Mouse (Mus musculus) layer of hippocampus, adult 18-20 months (tissue): ENCODE results near the gene Cox7b. TPM values are rescaled to one million over a fixed set of nuclear protein-coding genes. Genes with fewer than 3 reads are reported as not detected.
A peak's percentile ranks its signal among the peaks of the same experiment; 100 is the strongest.
"Not testable (repeated sequence)": the region's sequence is repeated elsewhere in the genome, so short reads cannot be mapped to it uniquely, and the experiment has no call there.

Experiments
- DNase-seq, 2 experiments: peaks; one replicate each; pipeline ENCODE4 v3.0.0; 2022; ENCODE audit warnings: low spot score in 2 of 2
- long read RNA-seq: library from polyadenylated mRNA; stranded (forward); transcript quantifications from one replicate; pipeline ENCODE4 v2.0.0, GENCODE M21; 2021
- total RNA-seq, 2 experiments: library from RNA; stranded (reverse); gene quantifications; 2 replicates each; pipeline ENCODE4 v1.2.3; 2021

The Cox7b gene
- total RNA-seq, result 100 to 1,000 TPM; 283 to 286 TPM
- long read RNA-seq, transcript Cox7b-201 (3 exons, 1,001 nt), result major isoform, 148 of 154 reads
- long read RNA-seq, partial matches to known transcripts, result 4 of 154 reads
- long read RNA-seq, other reads (novel, unspliced or antisense), result 1 of 154 reads

DNA sequence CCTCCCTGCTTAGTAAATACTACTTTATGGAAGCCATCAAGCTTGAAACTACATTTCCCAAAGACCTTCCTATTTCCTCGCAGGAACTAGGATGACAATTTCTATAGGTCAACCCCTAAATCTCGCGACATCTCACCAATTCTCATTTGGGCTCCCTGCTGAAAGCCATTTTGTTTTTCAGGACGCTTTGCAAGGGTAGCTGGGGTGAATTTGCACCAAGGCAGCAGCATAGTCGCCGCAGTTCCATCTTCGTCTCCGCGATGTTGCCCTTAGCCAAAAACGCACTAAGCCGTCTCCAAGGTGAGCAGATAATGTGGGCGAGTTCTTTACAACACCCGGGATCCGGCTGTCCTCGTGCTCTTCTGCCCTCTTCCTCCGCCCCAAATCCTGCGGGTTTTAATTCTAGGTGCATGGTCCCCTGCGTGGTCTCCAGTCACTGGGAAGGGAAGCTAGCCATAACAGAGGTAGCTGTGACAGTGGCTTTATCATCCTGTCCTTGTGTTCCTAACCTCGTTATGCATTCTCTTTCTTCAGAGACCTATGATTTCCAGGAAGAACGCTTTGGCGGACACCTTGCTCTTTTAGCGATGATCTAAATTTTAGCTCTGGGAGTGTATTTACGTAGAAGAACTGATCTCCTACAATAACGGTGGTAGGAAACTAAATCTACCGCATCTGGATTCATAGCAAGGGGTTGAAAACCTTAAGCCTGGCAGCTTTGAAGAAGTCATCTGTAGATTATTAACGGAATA is at the start of gene Cox7b:
Cox7b (plus strand) TSS at position 130 of the 752 bp plus-strand sequence.
- peak; percentile 66 to 84 for DNase-seq

DNA sequence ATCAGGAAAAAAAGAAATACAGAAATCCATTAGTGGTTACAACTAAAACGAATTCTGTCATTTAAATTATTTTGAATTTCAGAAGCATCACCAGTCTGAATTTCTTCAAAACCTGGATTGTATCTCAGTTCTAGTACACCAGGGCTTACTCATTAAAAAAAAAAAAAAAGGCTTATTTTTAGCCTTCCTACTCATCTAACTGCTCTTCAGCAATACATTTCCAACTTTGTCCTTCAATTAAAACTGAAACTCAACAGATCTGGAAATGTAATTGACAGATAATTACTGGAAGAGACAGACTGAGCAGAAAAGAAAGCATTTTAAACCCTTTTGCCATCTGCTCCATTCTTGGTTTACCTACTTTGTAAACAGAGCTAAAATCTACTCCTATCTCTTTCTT is 13.9 kb upstream of the Cox7b start:
- DNase-seq, result no peak

DNA sequence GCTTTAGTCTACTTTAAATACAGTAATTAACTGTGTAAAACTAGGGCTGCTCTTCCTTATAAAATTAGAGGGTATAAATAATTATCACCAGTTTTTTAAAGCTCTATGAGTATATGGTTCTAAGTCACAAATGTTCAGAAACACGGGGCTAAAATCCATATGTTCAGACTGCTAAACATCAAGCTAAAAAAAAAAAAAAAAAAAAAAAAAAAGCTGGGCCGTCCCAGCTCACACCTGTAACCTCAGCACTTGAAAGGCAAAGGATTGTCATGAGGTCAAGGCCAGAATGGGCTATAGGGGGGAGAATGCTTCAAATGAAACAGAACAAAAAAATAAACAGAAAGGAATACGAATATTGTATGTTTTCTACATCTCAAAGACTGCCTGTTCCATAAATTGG is 4.7 kb upstream of the Cox7b start:
- no peak for DNase-seq

DNA sequence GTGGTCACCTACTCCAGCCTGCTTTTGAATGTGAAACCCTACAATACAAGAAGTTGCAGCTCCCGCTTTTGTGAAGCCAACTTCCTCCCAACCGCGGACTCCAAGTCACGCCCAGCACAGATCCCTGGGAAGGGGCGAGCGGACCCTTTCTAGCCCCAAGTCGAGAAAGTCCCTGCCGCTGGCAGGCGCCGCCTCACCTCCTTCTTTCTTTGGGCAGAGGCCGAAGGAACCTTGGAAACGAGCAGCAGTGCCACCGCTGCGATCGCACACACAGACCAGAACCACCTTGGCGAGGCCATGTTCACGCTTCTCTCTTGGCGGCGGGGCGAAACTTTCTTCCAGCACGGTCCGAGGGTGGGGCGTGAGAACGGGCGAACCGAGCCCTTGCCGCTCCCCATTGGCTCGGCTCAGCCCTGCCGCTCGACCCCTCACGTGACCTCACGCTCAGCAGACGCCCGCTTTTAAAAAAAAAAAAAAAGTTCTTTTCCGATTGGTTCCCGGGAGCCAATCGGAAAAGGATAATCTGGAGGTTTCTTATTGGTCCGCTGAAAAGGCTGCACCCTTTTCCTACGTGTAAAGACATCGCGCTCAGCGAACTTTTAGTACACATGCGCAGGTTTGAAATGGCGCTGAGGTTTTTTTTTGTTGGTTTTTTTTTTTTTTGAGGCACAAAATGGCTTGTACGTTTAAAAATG is 3.9 kb upstream of the Cox7b start, which contains the start of gene Magt1:
Magt1 (minus strand) TSS at position 442 of the 695 bp plus-strand sequence.
- DNase-seq, result peak; percentile 63 to 87

DNA sequence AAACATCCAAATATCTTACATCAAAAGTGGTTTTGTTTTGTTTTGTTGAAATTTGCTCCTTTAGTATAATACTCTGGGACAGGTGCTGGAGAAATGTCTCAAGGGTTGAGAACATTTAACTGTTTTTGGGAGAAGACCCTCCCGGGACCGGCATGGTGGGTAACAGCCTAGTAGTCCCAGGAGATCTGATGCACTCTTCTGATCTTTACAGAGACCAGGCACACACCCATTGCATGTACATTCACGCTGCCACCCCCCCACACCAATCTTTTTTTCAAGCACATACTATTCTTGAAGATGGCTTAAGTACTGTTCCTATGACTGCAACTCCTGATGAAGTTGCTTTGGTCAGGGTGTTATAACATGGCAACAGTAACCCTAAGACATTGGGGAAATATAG is 2.9 kb upstream of the Cox7b start:
- DNase-seq, result no peak

DNA sequence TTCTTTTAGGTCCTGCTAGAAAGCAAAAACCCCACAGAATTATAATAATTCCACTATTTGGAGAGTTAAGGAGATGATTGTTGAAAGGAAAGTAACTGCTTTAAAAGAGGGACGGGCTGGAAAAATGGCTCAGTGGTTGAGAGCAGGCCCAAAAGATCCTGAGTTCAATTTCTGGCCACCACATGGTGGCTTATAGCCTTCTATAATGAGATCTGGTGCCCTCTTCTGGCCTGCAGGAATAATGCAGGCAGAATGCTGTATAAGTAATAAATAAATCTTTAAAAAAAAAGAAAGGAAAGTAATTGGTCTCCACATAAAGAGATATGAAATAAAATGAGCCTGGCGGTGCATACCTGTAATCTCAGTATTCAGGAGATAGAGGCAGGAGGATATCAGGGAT is 2.3 kb upstream of the Cox7b start:
- peak in 1 of 2 experiments; percentile 70 for DNase-seq

DNA sequence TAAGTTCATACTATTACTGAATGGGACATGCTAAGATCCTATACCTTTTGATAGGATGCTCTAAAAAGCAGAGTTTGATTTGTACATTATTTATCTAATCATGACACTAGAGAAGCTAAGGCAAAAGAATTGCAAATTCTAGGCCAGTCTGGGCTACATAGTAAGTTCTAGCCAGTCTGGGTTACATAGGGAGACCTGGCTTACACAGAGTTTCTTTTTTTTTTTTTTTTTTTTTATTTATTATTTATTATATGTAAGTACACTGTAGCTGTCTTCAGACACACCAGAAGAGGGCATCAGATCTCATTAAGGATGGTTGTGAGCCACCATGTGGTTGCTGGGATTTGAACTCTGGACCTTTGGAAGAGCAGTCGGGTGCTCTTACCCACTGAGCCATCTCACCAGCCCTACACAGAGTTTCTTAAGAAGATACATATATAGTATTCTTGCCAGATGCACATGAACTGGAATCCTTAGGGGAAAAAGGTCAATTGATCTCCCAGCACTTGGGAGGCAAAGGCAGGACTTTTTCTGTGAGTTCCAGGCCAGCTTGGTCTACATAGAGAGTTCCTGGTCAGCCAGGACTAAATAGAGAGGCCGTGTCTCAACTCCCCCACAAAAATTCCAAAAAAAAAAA is 641 bp upstream of the Cox7b start:
- not testable (repeated sequence) for DNase-seq

DNA sequence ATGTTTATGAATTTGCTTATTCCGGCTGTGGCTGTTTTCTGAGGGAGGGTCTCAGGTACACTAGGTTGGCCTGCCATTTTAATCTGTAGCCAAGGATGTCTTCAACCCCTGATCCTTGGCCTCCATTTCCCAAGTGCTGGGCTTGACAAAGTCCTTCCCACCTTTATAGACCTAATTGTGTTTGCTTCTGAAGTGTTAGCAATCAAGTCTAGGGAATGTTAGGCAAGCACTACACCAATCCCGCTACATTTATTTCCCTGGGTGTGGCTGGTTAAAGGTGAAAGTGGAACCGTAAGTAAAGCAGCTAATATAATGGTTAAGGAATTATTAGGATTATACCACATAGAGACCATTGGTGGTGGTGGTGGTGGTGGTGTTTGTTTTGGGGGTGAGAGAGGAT is 1.6 kb downstream of the Cox7b start:
- DNase-seq, result no peak

DNA sequence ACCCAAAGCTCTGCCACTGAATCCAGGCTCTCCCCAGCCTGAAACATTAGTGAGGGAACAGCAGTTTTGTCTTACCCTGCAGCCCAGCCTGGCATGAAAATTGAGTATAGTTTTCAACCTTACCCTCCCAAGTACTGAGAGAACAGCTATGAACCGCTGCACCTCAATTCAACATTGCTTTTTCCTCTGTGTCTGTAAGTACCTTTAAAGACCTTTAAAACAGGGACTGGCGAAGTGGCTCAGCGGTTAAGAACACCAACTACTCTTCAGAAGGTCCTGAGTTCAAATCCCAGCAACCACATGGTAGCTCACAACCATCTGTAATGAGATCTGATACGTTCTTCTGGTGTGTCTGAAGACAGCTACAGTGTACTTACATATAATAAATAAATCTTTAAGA is 2.0 kb downstream of the Cox7b start:
- DNase-seq, result no peak

DNA sequence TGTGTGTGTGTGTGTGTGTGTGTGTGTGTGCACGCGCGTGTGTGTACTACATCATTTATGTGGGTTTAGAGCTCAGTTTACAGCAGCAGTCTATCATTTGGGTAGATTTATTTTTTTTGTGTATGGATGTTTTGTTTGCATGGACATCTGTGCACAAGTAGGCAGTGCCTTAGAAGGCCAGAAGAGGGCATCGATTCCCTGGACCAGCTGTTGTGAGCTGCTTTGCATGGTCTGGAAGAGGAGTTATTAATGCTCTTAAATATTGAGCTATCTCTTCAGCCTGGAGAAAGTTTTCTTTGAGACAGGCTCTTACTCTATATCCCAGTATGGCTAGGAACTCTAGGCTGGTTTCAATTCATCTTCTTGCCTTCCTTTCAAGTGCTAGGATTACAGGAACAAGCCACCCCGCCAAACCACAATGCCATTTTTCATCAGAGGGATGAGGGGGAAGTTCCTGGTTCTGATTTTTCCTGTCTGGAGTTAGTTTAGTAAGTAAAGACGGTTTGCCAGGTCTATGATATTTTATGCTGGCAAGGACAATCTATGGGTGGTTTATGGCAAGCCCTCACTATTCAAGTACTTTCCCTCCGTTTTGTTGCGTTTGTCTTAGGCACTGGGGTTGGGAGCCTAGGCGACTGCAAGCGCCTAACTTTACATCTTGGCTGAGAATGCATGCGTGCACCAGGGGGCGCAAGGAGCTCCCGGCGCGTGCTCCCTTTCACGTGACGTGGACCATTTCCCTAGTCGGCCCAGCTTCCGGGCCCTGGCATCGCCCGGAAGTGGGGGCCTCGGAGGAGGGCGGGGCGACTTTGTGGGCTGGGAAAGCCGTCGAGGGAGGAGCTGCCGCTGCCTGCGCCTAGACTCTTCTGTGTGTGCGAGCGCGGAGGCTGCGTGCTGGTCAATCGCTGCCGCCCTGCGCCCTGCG is 11.2 kb downstream of the Cox7b start, which contains the start of gene Atp7a:
Atp7a (plus strand) TSS at position 859 of the 925 bp plus-strand sequence.
- peak; percentile 79 to 91 for DNase-seq

DNA sequence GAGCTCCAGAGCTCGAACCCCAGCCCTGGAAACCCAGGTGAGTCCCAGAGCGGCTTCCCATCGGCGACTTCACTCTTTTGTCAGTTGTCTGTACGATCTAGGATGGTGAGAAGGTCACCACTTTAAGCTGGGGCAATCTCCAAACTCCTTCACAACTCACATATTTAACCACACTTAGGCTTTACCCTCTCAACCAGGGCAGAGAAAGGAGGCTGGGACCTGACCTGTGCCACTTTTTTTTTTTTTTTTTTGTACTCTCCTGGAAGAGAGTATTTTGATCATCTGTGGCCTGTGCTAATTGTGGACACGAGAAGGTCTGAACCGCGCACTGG is 11.8 kb downstream of the Cox7b start:
- no peak for DNase-seq

DNA sequence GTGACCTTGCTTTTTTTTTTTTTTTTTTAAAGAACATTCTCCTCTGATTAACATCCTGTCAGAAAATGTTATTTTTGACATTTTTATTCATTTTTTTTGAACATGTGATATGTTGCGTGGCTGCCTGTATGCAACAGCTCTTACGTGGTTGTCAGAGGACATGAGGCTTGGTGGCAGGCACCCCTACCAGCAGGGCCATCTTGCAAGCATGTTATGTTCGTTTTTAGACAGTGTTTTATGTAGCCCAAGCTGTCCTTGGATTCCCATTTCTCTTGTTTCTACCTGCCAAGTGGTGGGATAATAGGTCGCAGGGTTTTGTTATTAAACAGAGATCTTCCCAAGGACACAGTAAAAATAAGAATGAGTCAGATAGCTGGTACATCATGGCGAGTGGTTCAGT is 14.7 kb downstream of the Cox7b start:
- DNase-seq, result no peak

DNA sequence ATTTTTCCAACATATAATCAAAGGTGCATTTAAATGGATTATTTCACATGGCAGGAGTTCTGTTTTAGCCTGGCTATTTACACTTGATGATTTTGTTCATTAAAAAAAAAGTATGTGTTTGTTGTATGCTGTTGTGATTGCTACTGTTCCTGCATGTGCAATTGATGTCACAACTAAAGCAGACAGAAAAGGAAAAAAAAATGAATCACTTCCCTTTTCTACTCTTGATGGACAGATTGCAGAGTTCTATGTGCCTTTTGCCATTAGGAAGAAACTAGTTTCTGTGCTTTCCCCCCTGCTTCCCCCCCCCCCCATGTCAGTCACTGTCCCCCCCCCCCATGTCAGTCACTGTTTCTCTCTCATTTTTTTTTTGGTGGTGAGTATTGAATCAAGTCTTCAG is 15.6 kb downstream of the Cox7b start:
- no peak for DNase-seq

DNA sequence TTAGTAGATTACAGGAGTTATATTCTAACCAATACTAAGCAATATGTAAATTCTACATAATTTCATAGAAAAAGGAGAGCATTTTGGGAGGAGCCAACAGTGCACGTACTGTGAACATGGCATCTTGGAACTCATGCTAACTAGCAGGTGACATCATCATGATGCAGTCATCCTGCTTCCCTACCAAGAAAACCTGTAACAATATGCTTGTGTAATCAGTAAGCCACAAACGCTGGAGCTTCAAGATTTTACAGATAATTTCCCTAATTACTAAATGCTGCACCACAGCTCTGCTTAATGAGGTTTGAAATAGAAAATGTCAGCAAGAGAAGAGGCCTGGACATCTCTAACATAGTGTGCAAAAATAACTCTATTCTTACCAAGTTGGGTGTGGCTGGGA is 20.2 kb downstream of the Cox7b start:
- DNase-seq, result no peak

DNA sequence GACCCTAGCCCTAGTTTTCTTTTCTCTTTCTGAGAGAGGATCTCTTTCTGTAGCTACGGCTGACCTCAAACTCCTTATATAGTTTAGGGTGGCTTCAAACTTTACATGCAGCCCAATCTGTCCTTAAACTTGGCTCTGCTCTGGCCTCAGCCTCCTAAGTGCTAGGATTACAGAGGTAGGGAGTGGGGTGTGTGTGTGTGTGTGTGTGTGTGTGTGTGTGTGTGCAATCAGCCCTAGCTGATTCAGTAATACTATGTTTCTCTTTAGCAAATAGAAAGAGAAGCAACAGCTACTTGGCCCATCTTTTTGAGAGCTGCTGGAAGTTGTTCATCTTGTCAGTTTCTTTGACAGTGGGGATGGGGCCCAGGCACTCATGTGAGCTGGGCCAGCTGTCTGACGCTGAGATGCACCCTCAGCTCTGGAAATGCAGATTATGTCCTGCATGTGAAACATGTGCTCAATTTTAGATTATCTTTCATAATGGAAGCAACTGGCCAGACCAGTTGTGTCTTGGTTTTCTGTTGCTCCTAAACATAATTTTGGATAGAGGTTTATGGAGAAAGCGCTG is 21.8 kb downstream of the Cox7b start:
- DNase-seq, result no peak

DNA sequence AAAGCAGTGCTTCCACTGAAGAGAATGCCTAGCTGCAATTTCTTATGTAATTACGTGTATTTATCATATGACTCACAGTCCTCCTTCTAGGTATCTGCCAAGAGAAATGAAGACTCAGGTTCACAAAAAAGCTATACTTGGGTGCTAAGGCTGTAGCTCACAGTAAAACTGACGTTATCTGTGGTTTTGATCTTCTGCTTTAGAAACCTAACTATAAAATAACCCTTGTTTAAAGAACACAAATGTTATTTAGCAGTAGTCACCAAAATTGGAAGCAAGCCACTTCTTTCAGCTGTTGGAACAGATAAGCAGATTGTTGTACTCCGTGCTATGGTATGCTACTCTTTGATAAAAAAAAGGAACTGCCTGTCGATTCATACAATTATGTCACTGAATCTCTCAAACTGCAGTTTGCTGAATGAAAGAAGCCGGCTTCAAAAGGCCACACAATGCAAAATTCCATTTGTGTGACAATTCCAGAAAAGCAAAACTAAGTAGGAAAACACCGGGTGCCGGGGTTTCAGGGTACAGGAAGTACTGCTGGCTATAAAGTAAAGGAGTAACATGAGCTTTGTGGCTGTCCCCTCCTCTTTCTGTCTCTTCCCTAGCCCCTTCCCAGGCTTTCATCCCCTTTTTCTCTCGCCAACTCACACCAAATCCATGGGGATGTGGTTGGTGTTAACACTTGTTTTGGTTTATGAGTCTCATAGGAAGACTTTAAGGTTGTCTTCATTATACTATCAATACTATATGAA is 28.5 kb downstream of the Cox7b start:
- DNase-seq, result peak; percentile 6 to 68

DNA sequence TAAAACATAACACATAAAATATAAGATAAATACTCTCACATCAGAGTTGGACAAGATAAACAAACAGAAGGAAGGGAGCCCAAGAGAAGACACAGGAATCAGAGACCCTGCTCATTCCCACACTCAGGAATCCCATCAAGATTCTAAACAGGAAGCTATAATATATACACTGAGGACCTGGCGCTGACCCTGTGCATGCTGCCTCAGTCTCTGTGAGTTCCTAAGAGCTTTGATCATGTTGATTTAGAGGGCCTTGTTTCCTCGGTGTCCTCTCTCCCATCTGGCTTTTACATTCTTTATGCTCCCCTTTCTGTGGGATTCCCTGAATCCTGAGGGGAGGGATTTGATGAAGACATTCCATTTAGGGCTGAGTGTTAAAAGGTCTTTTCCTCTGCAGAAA is 30.0 kb downstream of the Cox7b start:
- no peak for DNase-seq

DNA sequence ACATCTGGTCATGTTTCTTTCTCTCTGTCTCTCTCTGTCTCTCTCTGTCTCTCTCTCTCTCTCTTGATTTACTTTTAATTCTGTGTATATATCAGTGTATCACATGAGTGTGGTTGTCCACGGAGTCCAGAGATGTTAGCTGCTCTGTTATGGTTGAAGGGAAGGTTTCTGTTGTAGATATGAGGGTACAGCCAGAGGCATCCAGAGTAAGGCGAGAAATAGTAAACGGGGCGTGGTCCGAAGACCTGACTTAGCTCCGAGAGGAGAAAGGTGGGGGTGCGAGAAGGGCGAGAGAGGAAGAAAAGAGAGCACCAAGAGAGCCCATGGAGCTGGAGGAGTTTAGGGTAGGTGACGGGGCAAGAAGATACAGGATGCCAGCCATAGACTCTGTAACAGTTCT is 30.4 kb downstream of the Cox7b start:
- DNase-seq, result no peak

DNA sequence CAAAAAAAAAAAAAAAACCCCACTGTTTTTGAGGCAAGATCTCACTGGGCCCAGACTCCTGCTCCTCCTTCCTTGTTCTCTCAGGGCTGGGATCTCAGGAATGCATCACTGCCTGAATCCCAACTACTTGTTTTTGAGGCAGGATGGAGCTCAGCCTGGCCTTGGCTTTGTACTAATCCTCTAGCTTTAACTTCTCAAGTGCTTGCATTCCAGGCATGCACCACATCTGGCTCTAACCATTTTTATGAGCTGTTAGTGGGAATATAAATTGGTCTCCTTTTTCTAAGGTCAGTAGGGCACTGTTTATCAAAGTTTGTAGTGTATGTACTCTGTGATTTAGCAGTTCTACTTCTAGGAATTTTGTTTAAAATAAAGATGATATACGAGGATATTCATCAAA is 32.7 kb downstream of the Cox7b start:
- DNase-seq, result no peak
